Mouse (Mus musculus) right cerebral cortex, postnatal 14 days (tissue): ENCODE data around the gene Nlrc5.

ENCODE experiments used
- DNase-seq: peaks from one replicate; pipeline ENCODE4 v3.0.0; 2022

The Nlrc5 gene

DNA sequence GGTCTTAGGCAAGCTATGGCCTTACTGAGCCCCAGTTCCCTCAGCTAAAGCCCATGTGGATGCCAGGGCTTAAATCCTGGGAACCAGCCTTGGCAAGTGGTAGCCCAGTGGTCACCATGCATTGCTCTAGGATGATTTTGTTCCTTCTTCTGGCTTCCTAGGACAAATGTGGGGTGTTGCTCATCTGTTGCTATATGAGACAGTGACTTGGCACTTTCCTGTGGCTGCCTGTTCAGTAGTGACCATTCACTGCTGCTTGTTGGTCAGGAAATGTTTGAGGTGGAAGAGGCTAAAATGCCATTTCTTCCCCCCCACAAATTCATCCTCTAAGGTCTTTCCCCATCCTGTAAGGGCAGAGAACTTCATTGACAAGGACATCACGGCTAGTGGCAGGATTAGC lies 135.3 kb downstream of the Nlrc5 start:
- no peak for DNase-seq

DNA sequence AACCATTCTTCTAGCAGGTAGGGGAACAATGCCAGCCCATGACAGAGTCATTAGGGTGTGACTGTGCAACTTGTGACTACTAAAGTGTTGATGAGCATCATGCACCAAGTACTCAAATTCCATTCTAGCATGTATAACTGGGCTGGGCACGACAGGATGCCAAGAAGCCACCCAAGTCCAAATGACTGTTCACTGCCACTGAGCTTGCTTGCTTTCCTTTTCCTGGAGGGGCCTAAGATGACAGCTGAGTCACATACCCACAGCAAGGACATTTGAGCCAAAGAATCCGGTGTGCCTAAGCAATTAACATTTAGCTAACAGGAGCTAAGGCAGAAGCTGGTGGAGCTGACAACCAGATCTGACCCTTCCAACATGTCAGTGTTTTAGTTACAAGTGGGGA lies 137.7 kb downstream of the Nlrc5 start:
- no peak for DNase-seq

- peak; percentile 81 for DNase-seq
Observed at GRCm38 (mm10) chr8:94574159-94574907, 140.2 kb downstream of the Nlrc5 start.

DNA sequence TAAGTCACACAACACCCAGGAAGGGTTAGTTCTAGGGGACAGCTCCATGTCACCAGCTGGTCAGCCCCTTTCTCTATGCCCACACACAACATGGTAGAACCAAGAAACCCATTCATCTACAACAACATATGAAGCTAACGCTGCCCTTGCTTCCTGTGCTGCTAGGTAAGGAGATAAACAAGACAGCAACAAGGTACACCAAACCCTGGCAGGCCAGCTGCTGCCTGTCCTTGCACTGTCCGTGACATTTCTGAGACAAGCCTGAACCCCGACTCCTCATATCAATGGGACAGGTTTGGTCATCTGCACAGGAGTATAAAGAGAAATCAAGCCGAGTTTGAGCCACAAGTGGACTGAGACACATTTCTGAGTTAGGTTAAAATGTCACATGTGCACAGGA lies 141.0 kb downstream of the Nlrc5 start:
- no peak for DNase-seq
